Mouse (Mus musculus) heart, adult 11 months (tissue): ENCODE data around the gene Prcc.
"Not testable (repeated sequence)": the region's sequence is repeated elsewhere in the genome, so short reads cannot be mapped to it uniquely, and the experiment has no call there.

ENCODE experiments used
- DNase-seq: peaks from one replicate; pipeline ENCODE4 v3.0.0; 2022

Prcc gene

DNA sequence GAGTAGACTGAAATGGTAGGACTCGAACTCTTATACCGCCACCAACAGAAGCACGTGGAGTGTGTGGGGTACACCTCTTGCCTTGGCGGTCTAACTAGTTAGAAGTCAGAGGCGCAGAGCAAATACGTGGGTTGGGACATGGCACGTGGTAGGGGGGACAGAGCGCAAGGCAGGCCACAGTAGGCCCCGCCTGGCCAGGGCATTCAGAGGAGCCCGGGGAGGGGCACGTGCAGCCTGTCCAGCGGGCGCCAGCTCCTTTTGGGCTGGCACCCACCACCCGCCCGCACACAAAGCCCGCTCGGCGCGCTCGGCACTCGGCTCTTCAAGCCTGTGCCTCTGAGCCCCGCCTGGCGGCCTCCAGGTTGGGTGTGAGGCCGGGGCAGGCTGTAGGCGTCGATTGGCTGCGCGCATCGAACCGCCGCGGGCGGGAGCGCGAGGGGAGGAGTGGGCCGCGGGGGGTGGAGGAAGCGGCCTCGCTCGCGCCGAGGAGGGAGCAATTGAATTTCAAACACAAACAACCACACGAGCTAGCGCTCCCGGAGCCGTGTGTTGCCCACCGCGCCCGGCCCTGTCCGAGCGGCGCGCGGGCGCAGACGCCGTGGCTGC, 20.6 kb upstream of the Prcc start, which contains the start of gene Hdgf:
Gene Hdgf, plus strand, starts transcription at position 442 of the 606 bp plus-strand sequence.
- DNase-seq = peak; percentile 100

DNA sequence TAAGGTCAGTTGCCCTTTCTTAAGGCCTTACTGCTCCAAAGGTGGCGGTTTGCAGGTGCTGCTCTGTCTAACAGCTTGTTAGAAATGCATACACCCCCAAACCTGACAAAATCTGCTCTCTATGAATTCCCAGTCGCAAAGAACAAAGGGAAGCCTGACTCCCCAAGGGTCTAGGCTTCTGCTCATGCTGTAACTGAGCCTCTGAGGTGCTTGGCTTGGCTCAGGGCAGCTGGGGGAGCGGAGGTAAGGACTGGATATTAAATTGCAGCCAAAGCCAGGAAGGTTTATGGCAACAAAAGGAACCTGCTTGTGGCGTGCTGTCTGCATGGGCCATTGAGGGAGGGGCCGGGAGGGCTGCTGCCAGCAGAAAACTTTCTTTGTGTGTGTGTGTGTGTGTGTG, 18.4 kb upstream of the Prcc start:
- DNase-seq = peak; percentile 79

DNA sequence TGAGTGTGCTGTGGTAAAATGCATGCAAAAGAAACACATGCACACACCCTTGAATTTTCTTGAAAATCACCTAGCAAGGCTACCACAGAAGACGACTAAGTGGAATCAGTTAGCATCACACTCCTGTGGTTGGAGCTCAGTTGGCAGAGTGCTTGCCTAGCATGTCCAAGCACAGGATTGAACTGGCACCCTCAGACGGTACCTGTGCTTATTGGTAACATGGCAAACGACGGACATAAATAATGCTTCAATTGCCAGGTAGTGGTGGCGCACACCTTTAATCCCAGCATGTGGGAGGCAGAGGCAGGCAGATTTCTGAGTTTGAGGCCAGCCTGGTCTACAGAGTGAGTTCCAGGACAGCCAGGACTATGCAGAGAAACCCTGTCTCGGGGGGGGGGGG, 16.6 kb upstream of the Prcc start:
- DNase-seq = peak; percentile 86

DNA sequence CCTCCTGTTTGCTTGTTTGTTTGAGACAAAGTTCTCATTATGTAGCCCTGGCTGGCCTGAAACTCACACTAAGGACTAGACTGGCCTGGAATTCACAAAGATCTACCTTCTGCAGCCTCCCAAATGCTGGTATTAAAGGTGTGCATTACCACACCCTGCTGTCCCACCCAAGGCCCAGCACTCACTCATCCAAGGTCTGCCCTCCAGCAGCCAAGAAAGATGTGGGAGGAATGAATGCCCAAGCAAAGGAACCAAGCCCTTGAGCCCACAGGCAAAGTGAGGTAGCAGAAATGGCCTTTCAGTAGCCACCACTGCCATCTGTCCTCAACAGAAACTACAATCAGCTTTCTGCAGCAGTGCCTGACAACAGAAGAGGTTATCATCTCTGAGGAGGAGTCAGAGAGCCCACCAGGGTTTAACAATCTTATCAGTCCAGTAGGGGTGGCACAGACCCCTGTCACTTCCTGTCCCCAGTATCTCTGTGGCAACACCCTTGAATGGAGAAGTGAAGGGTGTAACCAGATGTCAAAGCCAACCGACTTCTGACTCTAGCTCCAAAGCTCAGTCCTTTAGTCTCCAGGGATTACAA, 15.7 kb upstream of the Prcc start:
- DNase-seq = peak; percentile 63

DNA sequence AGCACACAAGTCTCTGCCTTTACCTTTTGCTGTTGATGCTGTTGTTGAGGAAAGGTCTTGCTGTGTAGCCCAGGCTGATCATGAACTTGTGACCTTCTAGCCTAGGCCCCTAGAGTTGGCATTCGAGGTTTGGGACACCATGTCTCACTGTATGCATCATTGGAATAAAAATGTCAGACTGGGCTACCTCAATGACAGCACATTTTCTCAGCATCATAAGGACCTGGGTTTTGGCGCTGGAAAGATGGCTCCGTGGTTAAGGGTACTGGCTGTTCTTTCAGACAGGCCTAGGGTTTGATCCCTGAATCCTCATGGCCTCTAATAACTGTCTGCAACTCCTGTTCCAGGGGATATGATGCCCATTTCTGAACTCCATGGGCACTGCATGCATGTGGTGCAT, 14.4 kb upstream of the Prcc start:
- peak; percentile 66 for DNase-seq

DNA sequence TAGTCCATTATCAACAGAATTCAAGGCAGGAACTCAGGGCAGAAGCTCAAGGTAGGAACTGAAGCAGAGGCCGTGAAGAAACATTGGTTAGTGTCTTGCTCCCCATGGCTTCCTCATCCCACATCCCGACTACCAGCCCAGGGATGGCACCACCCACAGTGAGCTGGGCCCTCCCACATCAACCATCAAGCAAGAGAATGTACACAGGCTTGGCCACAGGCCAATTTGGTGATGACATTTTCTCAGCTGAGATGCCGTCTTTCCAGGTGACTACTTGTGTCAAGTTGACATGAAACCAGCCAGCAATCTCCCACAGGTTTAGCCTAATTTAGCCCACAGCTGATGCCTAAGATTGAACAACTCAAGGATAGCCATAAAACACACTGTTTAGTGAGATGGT, 13.9 kb upstream of the Prcc start:
- DNase-seq = peak; percentile 48

DNA sequence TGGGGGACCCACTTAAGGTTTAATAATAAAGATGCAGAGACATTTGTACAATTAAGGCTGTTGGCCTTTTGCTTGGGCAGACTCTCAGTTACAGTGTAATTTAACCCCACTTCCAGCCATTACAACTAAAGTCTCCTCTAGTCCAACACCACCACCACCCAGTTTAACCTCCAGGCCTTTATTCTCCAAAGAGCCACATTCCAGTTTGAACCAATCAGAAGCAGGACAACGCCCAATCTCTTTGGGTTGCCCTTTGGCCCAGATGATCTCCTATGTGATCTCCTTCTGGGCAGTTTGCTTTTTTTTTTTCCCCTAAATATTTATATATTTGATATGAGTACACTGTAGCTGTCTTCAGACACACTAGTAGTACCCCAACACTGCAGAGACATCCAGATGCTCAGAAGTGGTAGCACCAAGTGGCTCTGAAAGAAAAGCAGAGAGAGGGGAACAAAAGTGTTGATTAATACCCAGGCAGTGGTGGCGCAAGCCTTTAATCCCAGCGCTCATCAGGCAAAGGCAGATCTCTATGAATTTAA, 8.0 kb upstream of the Prcc start:
- DNase-seq = peak; percentile 57

DNA sequence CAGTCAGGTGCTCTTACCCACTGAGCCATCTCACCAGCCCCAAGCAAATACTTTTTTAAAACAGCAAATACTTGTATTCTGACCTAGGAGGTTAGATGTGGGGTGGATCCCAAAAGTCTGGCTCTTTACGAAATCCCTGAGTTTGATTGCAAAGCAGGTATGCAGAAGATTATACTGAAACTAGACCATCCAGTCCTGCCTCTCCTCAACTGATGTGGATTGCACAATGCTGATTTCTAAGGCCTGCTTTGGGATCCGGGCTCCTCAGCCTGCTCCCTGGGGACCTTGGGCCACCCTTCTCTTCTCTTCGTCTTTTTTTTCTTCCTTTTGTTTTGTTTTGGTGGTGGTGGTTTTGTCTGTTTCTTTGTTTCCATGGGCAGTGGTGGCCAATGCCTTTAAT, 6.1 kb upstream of the Prcc start:
- DNase-seq = peak; percentile 53

DNA sequence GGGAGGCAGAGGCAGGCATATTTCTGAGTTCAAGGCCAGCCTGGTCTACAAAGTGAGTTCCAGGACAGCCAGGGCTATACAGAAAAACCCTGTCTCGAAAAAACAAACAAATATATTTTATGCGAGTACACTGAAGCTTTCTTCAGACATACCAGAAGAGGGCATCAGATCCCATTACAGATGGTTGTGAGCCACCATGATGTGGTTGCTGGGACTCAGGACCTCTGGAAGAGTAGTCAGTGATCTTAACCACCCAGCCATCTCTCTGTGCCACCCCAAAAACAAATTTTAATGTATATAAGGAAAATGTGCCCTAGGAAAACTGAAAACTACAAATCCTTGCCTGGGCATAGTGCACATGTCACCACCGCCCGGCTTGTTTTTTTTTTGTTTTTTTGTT, 2.0 kb upstream of the Prcc start:
- not testable (repeated sequence) for DNase-seq

DNA sequence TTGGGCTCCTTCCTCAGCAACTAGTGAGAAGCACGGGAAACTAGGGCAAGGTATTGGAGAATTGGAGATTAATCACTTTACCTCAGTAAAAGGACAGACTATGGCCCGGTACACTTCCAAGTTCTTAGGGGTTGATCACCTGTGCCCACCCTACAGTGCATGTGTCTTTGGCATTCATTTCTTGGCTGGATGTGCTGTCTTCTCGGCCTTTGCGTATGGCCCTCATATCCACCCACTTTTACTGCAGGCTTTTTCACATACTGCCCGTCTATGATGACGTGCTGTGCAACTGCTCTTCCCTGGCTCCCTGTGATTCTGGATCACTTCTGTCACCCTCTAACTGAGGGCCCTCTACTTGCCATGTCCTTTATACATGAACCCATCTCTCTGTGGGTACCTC, 1.0 kb upstream of the Prcc start:
- DNase-seq = peak; percentile 95

DNA sequence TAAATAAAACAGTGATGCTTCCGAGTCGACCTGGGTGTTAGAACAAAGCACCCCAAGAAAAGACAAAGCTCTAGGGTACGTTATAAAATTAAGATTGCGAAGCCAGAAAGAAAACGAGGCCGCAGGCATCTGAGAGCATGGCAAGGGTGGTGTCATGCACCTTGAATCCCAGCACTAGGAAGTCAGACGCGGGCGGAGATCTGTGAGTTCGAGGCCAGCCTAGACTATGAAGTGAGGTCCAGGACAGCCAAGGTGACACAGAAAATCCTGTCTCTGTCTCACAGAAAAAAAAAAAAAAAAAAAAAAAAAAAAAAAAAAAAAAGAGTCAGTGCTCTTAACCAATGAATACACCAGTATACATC, 577 bp upstream of the Prcc start:
- no peak for DNase-seq

DNA sequence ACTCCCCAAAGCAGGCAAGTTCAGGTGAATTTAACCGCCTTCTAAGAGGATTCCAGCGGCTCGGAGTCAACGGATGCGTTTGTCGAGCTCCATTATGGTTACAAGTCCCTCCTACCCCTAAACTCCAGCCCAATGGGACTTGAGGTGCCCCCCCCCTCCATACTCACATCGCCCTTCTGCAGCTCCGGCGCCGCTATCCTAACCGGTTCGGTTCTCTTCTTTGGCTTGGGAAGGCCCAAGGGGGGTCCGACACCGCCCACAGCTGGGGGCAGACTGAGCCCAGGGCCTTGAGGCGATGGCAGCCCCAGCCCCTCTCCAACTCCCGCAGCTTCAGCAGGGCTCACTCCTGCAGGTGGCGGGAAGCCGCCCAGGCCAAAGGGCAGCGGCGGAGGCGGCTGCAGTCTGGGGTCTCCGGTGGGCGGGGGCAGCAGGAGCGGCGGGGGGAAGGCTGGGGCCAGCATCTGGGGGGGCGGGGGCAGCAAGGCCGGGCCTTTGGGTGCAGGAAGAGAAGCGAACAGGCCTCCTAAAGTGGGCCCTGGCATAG, 628 bp downstream of the Prcc start:
- peak; percentile 97 for DNase-seq

DNA sequence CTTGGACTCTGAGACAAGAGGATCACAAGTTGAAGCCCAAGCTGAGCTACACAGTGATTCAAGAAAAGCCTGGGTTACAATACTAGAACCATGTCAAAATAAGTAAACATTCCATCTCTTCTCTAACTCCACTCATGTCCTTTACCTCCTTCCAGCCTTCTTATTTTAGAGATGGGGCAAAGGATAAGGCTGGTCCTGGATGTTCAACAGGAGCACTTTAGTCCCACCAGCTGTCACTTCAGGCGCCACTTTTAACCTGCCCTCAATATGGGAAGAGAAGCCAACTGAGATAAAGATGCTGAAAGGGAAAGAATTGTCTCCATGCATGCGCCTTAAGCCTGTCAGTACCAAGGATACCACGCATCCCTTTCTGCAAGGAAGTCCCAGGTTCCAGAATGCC, 1.1 kb downstream of the Prcc start:
- DNase-seq = no peak

DNA sequence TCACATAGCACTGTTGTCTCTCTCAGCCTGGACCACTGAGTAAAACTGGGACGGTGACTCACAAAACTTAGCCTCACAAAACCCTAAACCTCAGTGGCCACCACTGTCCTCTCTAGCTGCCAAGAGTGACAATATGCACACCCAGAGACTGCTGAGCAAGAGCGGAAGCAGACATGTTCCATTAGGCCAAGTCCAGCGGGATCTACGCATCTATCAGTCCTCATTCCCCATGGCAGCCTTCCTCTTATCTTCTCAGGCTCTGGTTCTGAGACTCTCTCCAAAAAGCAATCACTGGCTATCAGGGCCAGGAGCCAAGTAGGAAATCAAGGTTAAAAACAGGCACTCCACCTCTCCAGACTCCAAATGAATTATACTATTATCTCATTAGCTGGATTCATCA, 7.7 kb downstream of the Prcc start:
- DNase-seq = peak; percentile 91

DNA sequence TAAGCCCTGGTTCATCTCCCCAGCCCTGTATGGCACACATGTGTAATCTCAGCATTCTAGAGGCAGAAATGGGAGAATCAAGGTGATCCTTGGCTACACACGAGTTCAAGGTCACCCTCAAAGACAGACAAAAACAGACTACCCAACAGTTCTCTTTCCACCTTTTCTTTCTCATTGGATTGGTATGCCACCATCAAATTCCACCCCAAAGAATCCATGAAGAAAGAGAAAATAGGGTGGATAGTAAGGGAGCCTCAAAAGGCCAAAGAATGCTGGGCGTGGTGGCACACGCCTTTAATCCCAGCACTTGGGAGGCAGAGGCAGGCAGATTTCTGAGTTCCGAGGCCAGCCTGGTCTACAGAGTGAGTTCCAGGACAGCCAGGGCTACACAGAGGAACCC, 21.3 kb downstream of the Prcc start:
- DNase-seq = not testable (repeated sequence)

DNA sequence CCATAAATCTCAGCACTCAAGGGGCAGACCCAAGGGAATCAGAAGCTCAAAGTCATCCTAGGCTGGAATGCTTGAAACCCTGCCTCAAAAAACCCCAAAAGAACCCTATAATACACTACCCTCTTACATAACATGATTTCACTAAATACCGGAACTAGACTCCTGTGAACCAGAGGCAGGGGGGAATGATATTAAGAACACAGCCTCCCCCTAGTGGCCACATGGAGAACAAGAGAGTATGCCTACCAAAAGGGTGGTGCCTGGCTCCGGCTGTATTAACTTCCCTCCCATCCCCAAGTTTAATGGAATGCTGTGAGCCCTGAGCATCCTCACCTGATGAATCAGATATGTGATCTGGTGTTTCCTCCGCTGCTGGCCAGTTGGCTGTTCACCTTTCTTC, 25.6 kb downstream of the Prcc start:
- peak; percentile 97 for DNase-seq

DNA sequence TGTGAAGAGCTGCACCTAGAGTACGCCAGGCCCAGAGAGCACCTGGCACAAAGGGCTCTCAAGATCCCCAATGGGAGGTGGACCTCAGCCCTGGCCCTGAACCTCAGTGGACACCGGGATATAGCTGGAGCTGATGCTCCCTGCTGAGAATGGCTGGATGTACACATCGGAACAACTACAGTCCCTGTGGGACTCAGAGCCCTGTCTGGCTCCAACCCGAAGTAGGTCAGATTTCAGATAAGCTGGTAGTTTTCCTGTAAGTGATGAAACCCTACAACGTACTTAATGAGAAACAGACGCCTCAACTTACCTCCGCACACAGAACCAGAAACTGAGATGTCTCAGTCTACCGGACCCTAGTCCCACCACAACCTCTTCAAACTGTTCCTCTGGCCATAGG, 27.7 kb downstream of the Prcc start:
- DNase-seq = no peak

DNA sequence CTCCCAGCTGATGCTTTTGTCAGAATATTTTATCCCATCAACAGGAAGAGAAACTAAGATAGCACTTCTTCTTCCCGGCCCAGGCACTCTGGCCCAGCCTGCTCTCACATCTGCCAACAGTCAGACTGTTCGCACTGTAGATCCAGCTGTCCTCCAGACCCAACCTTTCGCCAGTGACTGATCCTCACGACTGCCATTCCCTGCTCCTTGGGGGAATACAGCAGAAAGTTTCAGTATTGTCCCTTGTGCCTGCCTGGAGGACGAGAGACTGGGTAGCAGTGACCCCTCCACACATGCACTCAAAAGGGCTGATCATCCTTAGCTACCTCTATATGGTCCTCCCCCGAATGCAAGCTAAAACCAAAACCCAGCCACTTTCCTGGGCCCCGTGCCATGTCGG, 29.5 kb downstream of the Prcc start:
- DNase-seq = peak; percentile 96

DNA sequence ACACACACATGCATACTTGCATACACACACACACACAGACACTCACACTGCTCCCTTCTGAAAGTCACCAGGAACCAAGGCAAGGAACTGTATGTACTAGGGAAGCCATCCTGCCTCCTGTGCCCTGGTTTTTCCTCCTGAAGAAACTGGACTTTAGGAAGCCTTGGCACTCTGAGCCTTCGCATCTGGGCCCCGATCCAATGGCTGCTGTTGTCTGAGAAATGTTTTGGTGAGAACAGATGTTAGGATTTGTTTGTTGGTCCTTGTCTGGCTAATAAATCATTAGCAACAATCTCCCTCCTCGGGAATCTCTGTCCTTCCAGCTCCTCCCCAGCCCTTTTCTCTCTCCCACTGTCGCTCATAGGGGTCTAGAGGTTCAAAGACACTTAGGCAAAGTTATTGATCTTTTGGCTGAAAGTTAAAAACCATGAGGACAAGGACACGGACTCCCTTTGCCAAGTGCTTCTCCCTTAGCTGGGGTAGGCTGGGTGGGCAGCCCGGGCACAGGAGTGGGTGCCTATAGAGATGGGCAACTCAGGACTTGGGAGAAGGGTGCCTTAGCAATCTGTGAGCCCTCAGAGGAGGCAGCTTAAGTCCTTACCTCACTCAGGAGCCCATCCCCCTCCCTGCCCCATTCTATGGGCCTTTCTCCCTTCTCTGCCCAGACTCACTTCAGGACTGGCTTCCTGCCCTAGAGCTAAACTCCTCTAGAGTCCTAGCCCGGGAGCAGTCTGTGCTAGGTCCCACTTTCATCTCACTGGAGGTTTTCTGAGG, 30.4 kb downstream of the Prcc start:
- peak; percentile 93 for DNase-seq

DNA sequence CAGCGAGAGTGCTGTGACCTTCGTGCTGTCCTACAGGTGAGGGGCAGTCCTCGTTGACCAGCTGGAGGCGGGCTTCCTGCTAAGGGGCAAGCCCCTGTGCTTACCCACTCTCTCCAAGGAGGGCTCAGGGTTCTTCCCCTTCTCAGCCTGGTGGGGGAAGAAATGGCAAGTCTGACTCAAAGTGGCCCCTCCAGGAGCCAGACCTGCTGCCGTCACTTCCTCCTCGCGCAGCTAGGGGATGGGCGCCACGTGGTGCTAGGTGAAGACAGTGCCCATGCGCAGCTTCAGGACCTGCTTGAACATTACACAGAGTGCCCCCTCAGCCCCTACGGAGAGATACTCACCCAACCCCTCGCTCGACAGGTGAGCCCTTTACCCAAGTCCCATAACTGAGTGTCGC, 36.3 kb downstream of the Prcc start:
- DNase-seq = no peak

DNA sequence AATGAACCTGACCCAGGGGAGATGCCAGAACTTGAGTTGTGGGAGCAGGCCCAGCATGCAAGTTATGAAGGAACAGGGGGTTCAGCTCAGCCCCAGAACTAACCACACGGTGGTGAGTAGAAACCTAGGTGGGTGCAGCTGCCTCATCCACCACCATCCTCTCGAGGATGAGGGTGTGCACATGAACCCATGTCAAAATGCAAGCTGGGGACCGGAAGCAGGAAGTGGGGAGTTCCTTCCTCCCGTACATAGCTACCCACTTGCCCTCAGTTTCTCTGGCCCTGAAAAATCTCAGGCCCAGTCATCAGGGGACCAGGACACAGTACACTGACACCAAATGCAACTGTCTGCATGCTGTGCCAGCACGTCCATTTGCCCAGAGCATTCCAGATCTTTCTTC, 37.7 kb downstream of the Prcc start:
- no peak for DNase-seq

DNA sequence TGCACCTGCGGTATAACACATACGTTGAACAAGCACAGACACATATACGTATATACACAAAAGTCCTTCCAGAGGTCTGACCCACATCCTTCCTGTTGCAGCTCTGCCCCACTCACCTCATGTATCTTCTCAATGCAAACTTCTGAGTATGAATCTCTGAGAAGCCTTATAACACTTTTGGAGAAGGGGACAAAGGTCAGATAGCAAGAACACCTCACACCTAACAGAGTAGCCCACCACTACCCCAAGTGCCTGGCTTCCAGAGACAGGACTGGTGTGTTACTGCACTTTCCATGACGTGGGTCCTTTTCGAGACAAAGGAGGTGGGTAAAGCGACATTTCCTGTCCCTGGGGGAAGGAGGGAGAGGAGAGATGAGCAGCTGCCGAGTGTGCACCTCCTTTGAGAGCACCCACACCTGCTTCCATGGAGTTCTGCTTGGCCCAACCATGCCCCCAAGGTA, 38.7 kb downstream of the Prcc start, which contains the start of gene Sh2d2a:
Gene Sh2d2a, plus strand, starts transcription at position 106 of the 461 bp plus-strand sequence.
- no peak for DNase-seq

DNA sequence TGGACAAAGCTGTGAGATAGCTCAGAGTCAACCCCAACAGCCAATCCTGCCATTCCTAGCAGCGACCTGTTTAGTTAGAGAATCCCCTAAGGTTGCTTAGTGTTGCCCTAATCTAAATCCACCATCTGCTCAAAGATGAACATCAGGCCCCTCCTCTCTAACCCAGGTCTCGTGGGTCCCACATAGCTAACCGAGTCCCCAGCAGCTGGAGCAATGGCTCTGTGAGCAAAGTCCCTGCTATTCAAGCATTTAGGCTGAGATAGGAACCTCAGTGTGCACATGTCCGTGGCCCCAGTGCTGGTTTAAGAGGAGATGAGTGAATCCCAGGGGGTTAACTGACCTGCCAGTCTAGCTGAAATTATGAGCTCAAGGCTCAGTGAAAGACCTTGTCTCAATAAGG, 39.2 kb downstream of the Prcc start:
- DNase-seq = no peak

DNA sequence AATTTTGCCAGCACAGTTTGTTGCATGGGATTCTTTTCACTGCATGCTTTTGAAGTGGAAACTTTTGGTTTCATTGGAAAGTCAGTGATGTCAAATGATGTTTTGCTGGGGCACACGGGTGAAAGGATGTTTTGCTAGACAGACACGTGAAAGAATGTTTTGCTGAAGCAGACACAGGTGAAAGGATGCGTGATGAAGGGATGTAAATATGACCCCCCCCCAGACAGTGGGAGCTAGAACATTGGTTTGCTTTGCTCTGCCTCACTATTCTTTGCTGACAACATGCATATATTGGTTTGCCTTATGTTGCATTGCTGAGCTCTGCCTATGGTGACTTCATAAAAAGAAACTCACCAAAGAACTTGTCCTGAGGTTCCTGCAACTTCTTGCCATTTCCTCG, 40.4 kb downstream of the Prcc start:
- DNase-seq = no peak
